Mouse (Mus musculus): Measurements from ENCODE around the gene Cyp26b1.
"Not testable (repeated sequence)": the region's sequence is repeated elsewhere in the genome, so short reads cannot be mapped to it uniquely, and the experiment has no call there.

The Cyp26b1 gene

DNA sequence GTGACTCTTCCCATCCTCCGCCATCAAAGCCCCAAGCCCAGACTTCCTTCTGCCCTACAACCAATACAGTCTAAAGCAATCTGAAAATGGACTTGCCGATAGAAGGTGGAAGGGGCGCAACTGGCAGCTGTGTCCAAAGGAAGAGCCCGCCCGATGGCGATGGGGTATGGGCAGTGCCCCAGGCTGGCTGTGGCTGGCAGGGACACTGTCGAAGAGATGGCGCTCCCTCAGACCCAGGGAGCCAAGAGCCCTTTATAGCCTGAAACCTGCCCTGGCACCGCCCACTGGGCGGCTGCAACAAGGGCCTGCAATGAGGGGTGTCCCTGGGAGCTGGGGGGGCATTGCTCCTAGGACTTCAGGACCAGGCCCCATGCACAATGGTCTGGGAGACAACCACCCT is at the start of gene Cyp26b1:
Gene Cyp26b1, minus strand, starts transcription at position 216 of the 400 bp plus-strand sequence.
- in situ Hi-C loops (cut with MboI; ENCODE audit: unreplicated experiment in 2 of 2), result no loop called here

DNA sequence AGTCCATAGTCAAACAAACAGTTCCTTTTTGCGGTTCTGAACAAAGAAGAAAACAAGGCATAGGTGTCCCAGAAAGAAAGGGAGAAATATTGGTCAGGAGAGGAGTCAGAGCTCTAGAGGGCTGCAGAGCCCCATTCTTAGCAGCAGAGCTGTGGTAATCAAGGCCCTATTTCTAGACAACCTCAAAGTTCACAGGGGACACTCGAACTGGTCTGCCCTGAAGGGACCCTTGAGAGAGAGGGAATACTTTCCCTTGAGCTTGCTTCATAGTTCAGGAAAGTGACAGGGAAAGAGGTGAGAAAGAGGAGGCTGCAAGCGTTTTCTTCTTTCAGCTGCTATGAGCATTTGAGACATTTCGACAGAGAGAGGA is 47.3 kb upstream of the Cyp26b1 start:
- in situ Hi-C loops (cut with MboI; ENCODE audit: unreplicated experiment in 2 of 2), result no loop called here

DNA sequence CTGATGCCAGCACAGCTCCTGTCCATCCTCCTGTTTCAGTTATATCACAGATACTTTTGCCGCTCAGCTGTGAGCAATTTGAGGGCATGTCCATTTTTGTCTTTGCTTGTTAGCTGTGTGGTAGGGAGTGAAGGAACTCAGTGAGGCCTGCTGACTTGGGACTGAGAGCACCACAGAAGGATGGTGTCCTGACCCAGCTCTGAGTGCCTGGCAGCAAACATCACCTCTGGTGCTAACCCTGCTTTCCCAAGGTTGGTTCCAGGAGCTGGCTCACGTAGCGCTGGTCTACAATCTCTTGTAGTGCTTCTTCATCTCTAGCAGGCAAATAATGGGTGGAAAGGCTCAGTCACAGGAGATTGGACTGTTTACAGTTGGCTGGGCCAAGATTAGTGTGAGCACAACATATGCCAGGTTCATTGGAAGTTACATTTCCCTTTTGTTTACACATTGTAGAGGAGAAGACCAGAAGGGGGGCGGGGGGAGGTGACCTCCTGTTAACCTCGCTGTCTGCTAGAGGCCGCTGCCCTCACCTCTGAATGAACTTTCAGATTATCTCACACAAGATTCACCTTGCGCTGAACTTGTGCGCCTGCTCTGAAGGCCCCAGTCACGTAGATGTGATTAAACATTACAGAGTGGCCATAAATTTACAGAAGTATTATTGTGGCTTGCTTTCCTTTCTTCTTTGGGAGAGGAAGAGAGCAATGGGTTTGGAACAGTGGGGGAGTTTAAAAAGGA is 46.8 kb upstream of the Cyp26b1 start:
- in situ Hi-C loops (cut with MboI; ENCODE audit: unreplicated experiment in 2 of 2), result no loop called here

DNA sequence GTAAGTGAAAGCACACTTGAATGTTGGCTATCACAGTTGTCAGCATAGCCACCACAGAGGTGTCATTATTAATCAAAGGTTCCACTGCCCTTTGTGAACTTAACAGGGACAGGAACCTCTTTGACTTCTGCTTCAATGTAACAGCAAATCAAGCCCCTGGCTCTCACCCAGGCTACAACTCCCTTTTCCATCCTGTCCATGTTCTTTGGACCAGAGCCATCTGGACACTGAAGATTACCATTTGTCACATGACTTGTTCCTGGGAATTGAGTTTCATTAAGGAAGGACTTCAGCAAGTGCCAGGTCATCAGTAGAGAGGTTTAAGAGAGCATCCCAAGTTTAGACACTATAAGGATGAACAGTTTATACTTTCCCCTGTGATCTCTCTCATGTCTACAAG is 44.5 kb upstream of the Cyp26b1 start:
- in situ Hi-C loops (cut with MboI; ENCODE audit: unreplicated experiment in 2 of 2), result no loop called here

DNA sequence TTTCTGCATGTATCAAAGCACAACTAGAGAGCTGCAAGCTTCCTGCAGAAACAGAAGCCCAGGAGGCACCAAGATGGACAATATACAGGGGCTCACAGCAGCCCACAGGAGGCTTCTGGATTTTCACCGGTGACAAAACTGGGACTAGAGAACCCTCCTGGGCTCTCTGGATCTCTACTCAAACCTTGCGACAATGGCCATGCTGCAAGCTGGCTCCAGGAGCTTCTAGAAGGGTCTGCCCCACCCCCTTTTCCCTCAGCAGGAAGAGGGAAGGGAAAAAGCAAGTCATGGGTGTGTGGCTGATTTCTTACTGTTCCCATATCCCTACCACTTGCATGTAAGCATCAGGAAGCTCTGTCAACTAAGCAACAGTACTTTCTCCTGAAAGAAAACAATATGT is 37.9 kb upstream of the Cyp26b1 start:
- in situ Hi-C loops (cut with MboI; ENCODE audit: unreplicated experiment in 2 of 2), result no loop called here

DNA sequence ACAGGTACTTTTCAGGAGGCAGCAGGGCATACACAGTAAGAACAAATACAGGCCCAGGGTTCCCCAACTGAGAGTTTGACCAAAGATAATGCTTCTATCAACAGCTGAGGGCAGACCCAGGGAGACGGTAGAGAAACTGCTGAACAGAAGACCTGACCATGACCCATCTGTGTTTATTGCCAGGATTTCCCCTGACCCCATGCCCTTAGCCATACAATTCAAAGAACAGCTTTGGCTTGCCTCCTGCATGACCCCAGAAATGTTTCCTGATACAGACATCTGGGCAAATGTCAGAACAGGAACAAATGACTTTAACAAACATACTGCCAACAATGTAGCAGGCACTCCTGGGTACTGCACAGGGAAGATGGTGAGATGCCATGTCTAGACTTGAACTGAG is 36.6 kb upstream of the Cyp26b1 start:
- in situ Hi-C loops (cut with MboI; ENCODE audit: unreplicated experiment in 2 of 2), result no loop called here

DNA sequence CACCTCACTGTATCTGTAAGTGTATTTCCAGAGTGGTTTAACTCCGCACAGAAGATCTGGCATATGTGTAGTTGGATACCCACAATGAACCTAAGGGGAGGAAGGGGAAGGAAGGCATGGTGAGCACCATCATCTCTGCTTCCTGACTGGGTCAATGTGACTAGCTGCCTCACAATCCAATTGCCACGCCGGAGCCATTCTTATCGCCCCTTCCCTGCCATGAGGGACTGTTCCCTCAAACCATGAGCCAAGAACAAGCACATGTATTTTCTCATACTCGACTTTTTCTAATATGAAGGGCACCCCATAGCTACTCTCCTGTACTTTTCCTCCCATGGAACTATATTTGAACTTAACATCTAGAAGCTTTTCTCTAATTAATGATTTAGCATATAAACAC is 35.1 kb upstream of the Cyp26b1 start:
- in situ Hi-C loops (cut with MboI; ENCODE audit: unreplicated experiment in 2 of 2), result no loop called here

DNA sequence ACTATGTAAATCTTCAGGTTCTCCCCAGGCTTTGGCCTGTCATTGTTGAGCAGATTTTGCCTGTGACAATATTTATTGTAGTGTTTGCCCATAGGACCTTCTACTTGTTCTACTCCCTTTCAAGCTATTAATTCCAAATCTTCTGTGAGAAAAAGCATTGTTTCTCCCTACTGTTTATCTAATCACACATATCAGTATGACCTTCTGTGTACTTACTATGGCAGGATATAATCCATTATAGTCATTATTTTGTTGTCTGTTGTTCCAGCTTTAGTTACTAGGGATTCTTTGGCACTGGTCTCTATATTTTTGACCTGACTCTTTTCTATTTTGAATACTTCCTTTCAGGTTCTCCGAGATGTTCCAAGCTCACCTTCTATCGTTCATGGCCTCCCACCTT is 32.7 kb upstream of the Cyp26b1 start:
- in situ Hi-C loops (cut with MboI; ENCODE audit: unreplicated experiment in 2 of 2), result no loop called here

DNA sequence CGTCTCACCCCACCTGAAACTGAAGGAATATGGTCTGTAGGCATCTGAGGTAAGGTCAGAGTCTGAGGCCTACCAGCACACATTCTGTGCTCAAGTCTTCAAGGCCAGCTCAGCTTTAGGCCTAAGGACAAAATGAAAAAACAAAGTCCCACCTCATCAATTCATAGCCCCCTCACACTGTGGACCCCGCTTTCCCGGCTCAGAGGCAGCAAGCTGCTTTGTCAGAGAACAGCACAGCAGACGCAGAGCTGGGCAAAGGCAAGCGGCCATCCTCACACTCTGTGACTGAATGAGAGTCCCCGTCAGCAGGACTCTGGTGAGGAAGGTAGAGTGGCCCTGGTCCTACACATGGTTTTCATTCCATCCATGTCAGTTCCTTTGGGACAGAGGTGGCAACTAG is 25.5 kb upstream of the Cyp26b1 start:
- in situ Hi-C loops (cut with MboI; ENCODE audit: unreplicated experiment in 2 of 2), result no loop called here

DNA sequence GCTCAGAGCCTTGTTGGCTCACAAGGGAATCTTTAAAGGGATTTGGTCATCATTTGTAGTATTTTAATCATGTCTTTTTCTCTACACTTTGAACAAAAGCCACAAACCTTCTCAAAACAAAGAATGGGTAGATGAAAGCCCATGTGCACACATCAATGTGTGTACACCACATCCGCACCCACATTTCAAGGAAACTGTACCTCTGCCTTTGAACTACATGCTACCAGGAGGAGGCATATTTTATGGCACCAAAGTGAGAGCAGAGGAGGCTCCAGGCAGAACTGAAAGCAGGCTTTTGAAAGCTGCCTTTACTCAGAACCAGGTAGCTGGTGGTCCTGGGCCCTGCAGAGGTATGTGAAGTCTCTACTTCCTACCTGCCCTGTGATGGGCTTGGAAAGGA is 23.3 kb upstream of the Cyp26b1 start:
- in situ Hi-C loops (cut with MboI; ENCODE audit: unreplicated experiment in 2 of 2), result no loop called here

DNA sequence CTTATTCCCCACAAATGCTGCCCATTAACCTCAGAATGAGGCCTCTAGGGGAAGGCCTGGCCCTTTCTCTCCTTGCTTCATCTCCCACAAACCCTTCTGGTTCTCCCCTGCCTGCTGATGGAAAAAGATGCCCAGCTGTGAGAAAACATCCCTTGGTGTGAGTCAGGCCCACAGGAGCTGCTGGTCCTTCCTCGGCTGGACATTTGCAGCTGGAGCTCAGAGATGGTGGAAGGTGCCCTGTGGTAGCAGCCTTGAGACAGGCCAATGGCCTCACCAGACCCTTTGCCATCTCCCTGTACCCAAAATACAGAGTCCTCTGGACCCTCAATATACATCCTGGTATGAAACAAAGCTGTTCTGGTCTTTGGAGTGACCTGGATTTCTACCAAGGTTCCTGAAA is 22.9 kb upstream of the Cyp26b1 start:
- in situ Hi-C loops (cut with MboI; ENCODE audit: unreplicated experiment in 2 of 2), result no loop called here

DNA sequence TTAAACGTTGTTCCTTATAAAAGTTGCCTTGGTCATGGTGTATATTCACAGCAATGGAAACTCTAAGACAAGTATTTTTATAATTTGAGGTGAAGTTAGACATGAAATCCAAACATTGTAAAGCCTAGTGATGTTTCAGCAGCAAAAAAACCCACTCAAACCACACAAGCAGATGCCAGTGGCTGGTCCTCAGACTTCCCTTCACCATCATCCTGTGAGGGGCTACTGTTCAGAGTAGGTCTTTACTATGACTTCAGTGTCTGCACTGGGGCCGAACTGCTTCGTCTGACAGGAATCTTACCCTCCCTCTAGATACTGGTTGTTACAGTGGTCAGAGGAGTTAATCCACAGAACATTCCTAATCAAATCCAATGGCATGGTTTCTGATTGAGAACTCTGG is 19.9 kb upstream of the Cyp26b1 start:
- in situ Hi-C loops (cut with MboI; ENCODE audit: unreplicated experiment in 2 of 2), result no loop called here

DNA sequence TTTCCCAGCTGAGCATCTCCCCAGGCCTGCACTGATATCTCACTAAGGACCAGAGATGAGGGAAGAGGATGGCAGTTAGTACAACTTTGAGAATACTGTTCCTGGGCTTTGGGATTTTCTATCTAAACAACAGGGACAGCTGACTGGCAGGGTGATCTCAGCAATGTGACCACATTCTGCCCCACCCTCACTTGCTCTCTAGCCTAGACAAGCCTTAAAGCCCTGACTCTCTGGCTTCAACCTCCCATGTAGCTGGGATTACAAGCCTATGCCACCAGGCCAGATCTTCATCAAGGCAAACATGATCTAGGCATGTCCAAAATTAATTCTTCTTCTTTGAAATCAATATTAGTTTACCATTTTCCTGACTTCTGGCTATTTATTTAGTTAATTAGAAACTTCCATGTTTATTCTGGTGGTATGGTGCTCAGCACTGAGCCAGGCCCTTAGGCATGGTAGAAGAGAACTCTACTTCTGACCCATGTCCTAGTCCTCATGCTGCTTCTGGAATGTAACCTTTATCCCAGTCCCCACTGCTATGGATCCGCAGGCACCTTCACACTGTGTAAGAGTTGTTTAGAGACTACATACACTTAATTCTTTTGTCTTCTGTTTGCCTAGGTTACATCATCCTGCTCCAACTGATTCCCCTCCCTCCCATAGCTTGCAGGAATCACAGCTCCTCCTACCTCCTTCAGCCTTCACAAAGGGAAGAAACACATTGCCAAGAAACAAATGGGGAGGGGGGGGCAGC is 7.6 kb upstream of the Cyp26b1 start:
- in situ Hi-C loops (cut with MboI; ENCODE audit: unreplicated experiment in 2 of 2), result no loop called here

DNA sequence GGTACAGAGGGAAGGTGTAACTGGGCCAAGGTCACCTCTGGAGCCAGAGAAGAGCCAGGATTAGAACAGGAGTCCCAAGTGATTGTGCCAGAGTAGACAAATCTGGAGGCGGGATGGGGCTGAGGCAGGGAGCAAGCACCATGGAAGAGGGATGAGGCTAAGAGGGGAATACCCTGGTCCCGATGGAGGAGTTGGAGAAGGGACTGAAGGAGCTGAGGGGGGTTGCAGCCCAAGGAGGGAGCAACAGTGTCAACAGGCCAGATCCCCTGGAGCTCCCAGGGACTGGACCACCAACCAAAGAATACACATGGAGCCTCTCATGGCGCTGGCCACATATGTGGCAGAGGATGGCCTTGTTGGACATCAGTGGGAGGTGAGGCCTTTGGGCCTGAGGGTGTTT is 5.6 kb upstream of the Cyp26b1 start:
- in situ Hi-C loops (cut with MboI; ENCODE audit: unreplicated experiment in 2 of 2), result not testable (repeated sequence)

DNA sequence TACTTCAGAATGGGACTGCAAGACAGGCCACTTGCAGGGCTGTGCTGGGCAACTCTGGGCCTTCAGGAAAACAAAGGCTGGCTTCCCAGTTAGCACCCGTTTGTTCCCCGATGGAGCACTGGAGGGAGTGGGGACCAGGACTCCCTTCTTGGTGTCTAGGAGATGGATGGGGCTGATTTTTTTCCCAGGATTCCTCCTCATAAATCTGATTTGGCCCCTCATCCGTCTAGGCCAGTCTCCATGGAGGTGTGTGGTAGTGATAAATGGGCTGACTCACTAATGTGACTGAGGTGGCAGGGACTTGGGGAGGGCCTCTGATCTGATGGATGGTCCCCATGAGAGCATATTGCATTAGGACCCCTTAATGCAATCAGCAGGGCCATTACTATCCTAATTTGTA is 5.0 kb upstream of the Cyp26b1 start:
- in situ Hi-C loops (cut with MboI; ENCODE audit: unreplicated experiment in 2 of 2), result no loop called here

DNA sequence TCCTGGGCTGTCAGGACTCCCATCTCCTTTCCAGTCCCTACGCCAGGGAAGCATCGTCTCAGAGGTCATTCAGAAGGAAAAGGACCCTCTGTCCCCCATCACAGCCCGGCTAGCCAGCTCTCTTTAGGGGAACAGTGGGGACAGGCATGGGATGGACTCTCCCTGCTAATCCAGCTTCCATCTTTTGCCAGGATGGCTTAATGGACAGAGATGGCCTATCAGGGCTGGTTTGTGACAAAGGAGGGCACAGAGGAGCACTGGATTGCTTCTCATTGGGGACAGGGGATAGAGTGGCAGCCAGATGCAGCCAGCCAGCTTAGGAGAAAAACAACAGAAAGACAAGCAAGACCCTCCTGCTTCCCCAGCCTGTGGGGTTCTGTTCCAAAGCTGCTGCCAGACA is 918 bp upstream of the Cyp26b1 start:
- in situ Hi-C loops (cut with MboI; ENCODE audit: unreplicated experiment in 2 of 2), result no loop called here

DNA sequence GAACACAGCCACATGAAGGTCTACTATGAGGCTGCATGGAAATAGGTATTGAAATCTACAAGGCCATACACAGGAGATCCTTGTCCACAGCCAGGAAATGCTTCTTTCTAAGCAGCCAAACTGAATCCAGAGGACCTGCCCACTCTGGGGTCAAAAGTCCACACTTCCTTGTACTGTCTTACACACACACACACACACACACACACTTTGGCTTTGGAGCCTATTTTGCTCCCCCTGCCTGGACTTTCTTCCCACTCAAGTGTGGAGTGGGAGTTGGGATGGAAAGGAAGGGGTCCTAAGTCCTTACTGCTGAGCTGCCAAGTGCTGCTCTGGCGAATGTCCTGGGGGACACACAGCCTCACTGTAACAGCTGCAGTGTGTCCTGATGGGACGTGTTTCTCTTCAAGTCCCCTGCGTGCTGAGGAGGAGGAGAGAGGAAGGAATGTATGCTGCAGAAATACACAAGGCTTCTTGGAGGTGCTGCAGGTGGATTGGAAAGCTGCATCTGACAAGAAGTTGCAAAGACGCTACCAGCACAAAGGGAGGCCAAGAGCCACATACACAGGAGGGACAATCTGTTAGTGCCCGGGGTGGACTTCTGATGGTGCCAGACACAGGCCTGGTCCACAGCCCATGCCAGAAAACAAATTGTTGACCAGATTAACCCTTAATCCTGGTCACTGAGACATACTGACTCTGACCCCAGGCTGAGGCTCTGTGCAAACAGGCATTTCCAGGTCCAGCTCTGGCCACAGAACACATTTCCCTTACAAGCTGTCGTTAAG is 2.6 kb downstream of the Cyp26b1 start:
- in situ Hi-C loops (cut with MboI; ENCODE audit: unreplicated experiment in 2 of 2), result no loop called here

DNA sequence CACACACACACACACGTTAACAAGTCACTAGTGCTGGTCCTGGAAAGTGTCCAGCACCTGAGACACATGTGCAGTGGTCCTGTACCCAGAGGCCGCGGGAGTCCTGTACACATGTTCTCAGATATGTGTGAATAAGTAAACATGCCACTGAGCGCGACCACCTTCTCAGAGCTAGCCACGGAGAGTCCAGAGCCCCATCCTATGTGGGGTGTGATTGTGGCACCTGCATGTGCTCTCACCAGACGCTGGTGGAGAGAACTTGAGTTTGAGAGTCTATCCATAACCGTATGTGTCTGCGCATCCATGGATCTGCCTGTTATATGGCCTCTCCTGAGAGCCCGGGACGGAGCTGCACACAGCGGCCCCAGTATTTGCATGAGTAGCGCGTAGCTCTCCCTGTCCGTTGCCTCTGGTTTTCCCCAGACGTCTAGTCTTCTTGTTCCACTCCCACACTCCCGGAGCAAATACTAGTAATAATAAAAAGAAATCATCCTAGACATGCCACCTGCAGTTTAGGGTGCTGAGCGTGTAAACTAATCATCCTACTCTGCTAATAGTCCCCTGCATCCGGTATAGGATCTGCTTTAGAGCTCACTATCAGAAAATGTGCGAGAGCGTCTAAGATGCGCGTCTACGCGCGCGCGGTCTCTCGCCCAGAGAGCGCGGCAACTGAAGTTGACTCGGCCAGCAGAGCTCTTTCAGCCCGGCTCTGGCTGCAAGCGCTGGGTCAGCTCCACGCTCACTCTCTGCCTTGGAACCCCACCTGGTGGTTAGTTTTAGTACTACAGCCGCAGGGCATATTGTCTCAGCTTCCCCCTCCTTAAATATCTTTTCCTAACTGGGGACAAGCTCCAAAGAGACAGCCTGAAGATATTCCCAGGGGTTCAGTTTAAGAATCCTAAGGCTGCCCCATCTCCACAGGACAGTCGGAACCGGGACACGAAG is 3.7 kb downstream of the Cyp26b1 start:
- in situ Hi-C loops (cut with MboI; ENCODE audit: unreplicated experiment in 2 of 2), result no loop called here

DNA sequence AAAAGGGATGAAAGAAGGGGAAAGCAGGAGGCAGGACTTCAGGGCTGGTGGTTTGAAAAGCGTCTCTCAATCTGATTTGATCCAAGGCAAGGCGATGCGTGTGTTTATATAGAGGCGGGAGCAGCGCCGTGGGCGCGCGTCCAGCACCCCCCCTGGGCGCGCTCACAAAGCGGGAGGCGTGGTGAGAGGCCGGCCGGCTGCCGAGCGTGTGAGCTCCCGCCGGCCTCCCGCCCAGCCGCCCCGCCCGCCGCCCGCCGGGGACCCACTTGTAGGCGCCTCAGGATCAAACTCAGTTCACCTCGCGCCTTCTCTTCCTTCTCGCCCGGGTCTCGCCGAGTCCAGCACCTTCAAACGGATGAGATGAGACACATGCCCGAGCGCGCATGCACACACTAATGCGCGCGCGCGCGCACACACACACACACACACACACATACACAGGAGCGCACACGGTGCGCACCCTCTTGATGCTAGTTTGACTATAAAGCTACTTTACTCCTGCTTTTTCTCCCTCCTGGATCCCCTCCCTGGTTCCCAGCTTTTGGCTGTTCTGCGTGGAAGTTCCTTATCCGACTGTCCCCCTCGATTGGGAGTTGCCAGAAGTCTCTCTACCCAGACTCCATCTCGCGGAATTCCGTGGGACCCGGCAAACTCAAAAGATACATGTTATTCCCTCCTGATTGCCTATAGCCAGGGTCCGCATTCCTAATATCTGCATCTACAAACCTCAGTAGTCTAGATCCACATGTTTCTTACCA is 4.6 kb downstream of the Cyp26b1 start:
- in situ Hi-C loops (cut with MboI; ENCODE audit: unreplicated experiment in 2 of 2), result no loop called here

Measured in v-Abl transformed pro-B cells (cell line).